Mouse (Mus musculus) heart, embryonic 11.5 days (tissue): Measurements from ENCODE around the gene Tbx15. TPM values are rescaled to one million over a fixed set of nuclear protein-coding genes. Genes with fewer than 3 reads are reported as not detected.

ENCODE experiments used
- ATAC-seq: fragments of 200-750 bp; cut with Nextera tagmentation; replicated peaks from 2 replicates; pipeline ENCODE4 v1.8.0; 2017; ENCODE audit warnings: moderate library complexity; ENCODE audit not compliant: insufficient number of reproducible peaks, low FRiP score, low TSS enrichment
- H3K27ac ChIP-seq: fragments of 300-500 bp; sonication (generic); 2 replicates; pipeline ENCODE4 v1.5.1; 2014; ENCODE audit warnings: mild to moderate bottlenecking, low read depth, low read length
- H3K27me3 ChIP-seq: fragments of 300-500 bp; sonication (generic); 2 replicates; pipeline ENCODE4 v1.6.1; 2014; ENCODE audit warnings: mild to moderate bottlenecking, low read length, mixed read lengths; ENCODE audit not compliant: control insufficient read depth, insufficient read depth
- H3K36me3 ChIP-seq: fragments of 300-500 bp; sonication (generic); 2 replicates; pipeline ENCODE4 v1.6.1; 2014; ENCODE audit warnings: mild to moderate bottlenecking, low read length, moderate library complexity, mixed read lengths; ENCODE audit not compliant: control insufficient read depth, insufficient read depth
- H3K4me1 ChIP-seq: fragments of 300-500 bp; sonication (generic); 2 replicates; pipeline ENCODE4 v1.6.1; 2014; ENCODE audit warnings: low read length; ENCODE audit not compliant: control insufficient read depth, insufficient read depth
- H3K4me2 ChIP-seq: fragments of 300-500 bp; sonication (generic); 2 replicates; pipeline ENCODE4 v1.6.1; 2014; ENCODE audit warnings: mild to moderate bottlenecking, moderate library complexity
- H3K4me3 ChIP-seq: fragments of 300-500 bp; sonication (generic); 2 replicates; pipeline ENCODE4 v1.5.1; 2014; ENCODE audit warnings: low read depth, low read length
- H3K9ac ChIP-seq: fragments of 300-500 bp; sonication (generic); 2 replicates; pipeline ENCODE4 v1.6.1; 2014; ENCODE audit warnings: mild to moderate bottlenecking, low read depth, low read length, moderate library complexity
- H3K9me3 ChIP-seq: fragments of 300-500 bp; sonication (generic); replicated peaks from 2 replicates; pipeline ENCODE4 v1.6.1; 2016; ENCODE audit warnings: low read length; ENCODE audit not compliant: control insufficient read depth
- WGBS: fragments of 180-500 bp; shearing (Covaris S2); extraction: QIAGEN DNeasy Blood & Tissue Kit; methylation state at CpG from one replicate; pipeline ENCODE4 v1.1.7; 2014; ENCODE audit not compliant: insufficient replicate concordance; 5-methylcytosine and 5-hydroxymethylcytosine counted together
- polyA plus RNA-seq: library from polyadenylated mRNA; unstranded; fragments of >200 nt; fragmentation: Nextera tagmentation; extraction: Ambion mirVana; gene quantifications from 2 replicates; pipeline ENCODE4 v1.2.1, GENCODE M21; 2014

The Tbx15 gene
- polyA plus RNA-seq, 1 experiment from 2014 or later: 0.40 TPM

- peaks cover 86% of the 10 kb centered on the region for H3K27me3 ChIP-seq
- ATAC-seq: no peak
- H3K9ac ChIP-seq: no peak overlapping the region
- H3K27ac ChIP-seq: no peak overlapping the region
- no peak overlapping the region for H3K4me3 ChIP-seq
- no peaks in the 10 kb centered on the region for H3K36me3 ChIP-seq
- 0 out of 2 replicates have a peak, but pooled peaks cover 3% of the 10 kb centered on the region for H3K4me1 ChIP-seq
- 16% methylated on average over 6 of the region's 6 CpGs for WGBS
- H3K4me2 ChIP-seq: no peak overlapping the region
- H3K9me3 ChIP-seq: no peaks in the 10 kb centered on the region
Measured at GRCm38 (mm10) chr3:99259741-99260270, 19.6 kb downstream of the Tbx15 start.

GRCm38 (mm10) chr3:99260395-99260794 lies 20.2 kb downstream of the Tbx15 start:
- no peaks in the 10 kb centered on the region for H3K36me3 ChIP-seq
- no peak overlapping the region for H3K9ac ChIP-seq
- H3K9me3 ChIP-seq: no peaks in the 10 kb centered on the region
- H3K4me1 ChIP-seq: 0 out of 2 replicates have a peak, but pooled peaks cover 3% of the 10 kb centered on the region
- no peak overlapping the region for H3K4me2 ChIP-seq
- no peak for ATAC-seq
- 34% methylated on average over 2 of the region's 2 CpGs for WGBS
- no peak overlapping the region for H3K27ac ChIP-seq
- no peak overlapping the region for H3K4me3 ChIP-seq
- H3K27me3 ChIP-seq: peaks cover 86% of the 10 kb centered on the region

- no peak overlapping the region for H3K27ac ChIP-seq
- WGBS: under 1% methylated on average over 18 of the region's 18 CpGs
- no peak overlapping the region for H3K9ac ChIP-seq
- peak overlapping the region; percentile 0; the same call in 1 of the 2 replicates for H3K4me3 ChIP-seq
- H3K4me2 ChIP-seq: no peak overlapping the region
- 0 out of 2 replicates have a peak, but pooled peaks cover 3% of the 10 kb centered on the region for H3K4me1 ChIP-seq
- peaks cover 79% of the 10 kb centered on the region for H3K27me3 ChIP-seq
- no peaks in the 10 kb centered on the region for H3K9me3 ChIP-seq
- H3K36me3 ChIP-seq: no peaks in the 10 kb centered on the region
- no peak for ATAC-seq
Measured at GRCm38 (mm10) chr3:99261371-99261791, 21.2 kb downstream of the Tbx15 start.

- H3K4me2 ChIP-seq: no peak overlapping the region
- H3K9ac ChIP-seq: no peak overlapping the region
- 6% methylated on average over 2 of the region's 2 CpGs for WGBS
- H3K27me3 ChIP-seq: peaks cover 74% of the 10 kb centered on the region
- H3K4me1 ChIP-seq: no peaks in the 10 kb centered on the region
- H3K27ac ChIP-seq: no peak overlapping the region
- H3K9me3 ChIP-seq: no peaks in the 10 kb centered on the region
- H3K36me3 ChIP-seq: no peaks in the 10 kb centered on the region
- H3K4me3 ChIP-seq: no peak overlapping the region
- no peak for ATAC-seq
Measured at GRCm38 (mm10) chr3:99261986-99262385, 21.8 kb downstream of the Tbx15 start.

- ATAC-seq: no peak
- WGBS: 22% methylated on average over 9 of the region's 9 CpGs
- no peak overlapping the region for H3K4me2 ChIP-seq
- H3K27ac ChIP-seq: no peak overlapping the region
- H3K4me1 ChIP-seq: no peaks in the 10 kb centered on the region
- H3K9me3 ChIP-seq: no peaks in the 10 kb centered on the region
- H3K27me3 ChIP-seq: peaks cover 63% of the 10 kb centered on the region
- no peak overlapping the region for H3K4me3 ChIP-seq
- no peak overlapping the region for H3K9ac ChIP-seq
- no peaks in the 10 kb centered on the region for H3K36me3 ChIP-seq
Measured at GRCm38 (mm10) chr3:99263471-99263903, 23.3 kb downstream of the Tbx15 start.

GRCm38 (mm10) chr3:99264695-99265094 lies 24.5 kb downstream of the Tbx15 start:
- Histone ChIP-seq H3K27ac (no peak overlapping the region), H3K4me2 (no peak overlapping the region), H3K4me1 (no peaks in the 10 kb centered on the region), H3K9ac (no peak overlapping the region), H3K9me3 (no peaks in the 10 kb centered on the region), H3K27me3 (peaks cover 53% of the 10 kb centered on the region), H3K36me3 (no peaks in the 10 kb centered on the region), H3K4me3 (no peak overlapping the region)
- WGBS: 33% methylated on average over 7 of the region's 7 CpGs
- no peak for ATAC-seq

- no peak for ATAC-seq
- no peaks in the 10 kb centered on the region for H3K36me3 ChIP-seq
- no peak overlapping the region for H3K27ac ChIP-seq
- H3K4me1 ChIP-seq: no peaks in the 10 kb centered on the region
- no peak overlapping the region for H3K4me3 ChIP-seq
- no peak overlapping the region for H3K9ac ChIP-seq
- no peaks in the 10 kb centered on the region for H3K9me3 ChIP-seq
- WGBS: 49% methylated on average over 10 of the region's 10 CpGs
- peaks cover 35% of the 10 kb centered on the region for H3K27me3 ChIP-seq
- no peak overlapping the region for H3K4me2 ChIP-seq
Measured at GRCm38 (mm10) chr3:99266752-99267303, 26.6 kb downstream of the Tbx15 start.

GRCm38 (mm10) chr3:99277973-99278580 lies 37.9 kb downstream of the Tbx15 start:
- Histone ChIP-seq H3K27me3 (no peaks in the 10 kb centered on the region), H3K4me3 (no peak overlapping the region), H3K9me3 (no peaks in the 10 kb centered on the region), H3K36me3 (no peaks in the 10 kb centered on the region), H3K4me1 (no peaks in the 10 kb centered on the region), H3K27ac (no peak overlapping the region), H3K4me2 (no peak overlapping the region), H3K9ac (no peak overlapping the region)
- no peak for ATAC-seq
- 53% methylated on average over 12 of the region's 12 CpGs for WGBS
